Mouse (Mus musculus) midbrain, embryonic 11.5 days (tissue): ENCODE results near the gene Ldhal6b. TPM values are rescaled to one million over a fixed set of nuclear protein-coding genes. Genes with fewer than 3 reads are reported as not detected.

ENCODE experiments used
- ATAC-seq: fragments of 200-750 bp; cut with Nextera tagmentation; 2 replicates; pipeline ENCODE4 v1.8.0; 2017; ENCODE audit warnings: moderate TSS enrichment, moderate library complexity; ENCODE audit not compliant: low FRiP score
- DNase-seq: peaks from one replicate; pipeline ENCODE4 v3.0.0; 2015; ENCODE audit warnings: low spot score; ENCODE audit errors: missing footprints
- H3K27ac ChIP-seq: fragments of 300-500 bp; sonication (generic); 2 replicates; pipeline ENCODE4 v1.5.1; 2014; ENCODE audit warnings: low read depth, low read length
- H3K27me3 ChIP-seq: fragments of 300-500 bp; sonication (generic); 2 replicates; pipeline ENCODE4 v1.6.1; 2014; ENCODE audit warnings: mild to moderate bottlenecking, low read length, moderate library complexity, mixed read lengths; ENCODE audit not compliant: control insufficient read depth, insufficient read depth
- H3K36me3 ChIP-seq: fragments of 300-500 bp; sonication (generic); 2 replicates; pipeline ENCODE4 v1.6.1; 2014; ENCODE audit warnings: mild to moderate bottlenecking, low read length, moderate library complexity, mixed read lengths; ENCODE audit not compliant: control insufficient read depth, insufficient read depth
- H3K4me1 ChIP-seq: fragments of 300-500 bp; sonication (generic); 2 replicates; pipeline ENCODE4 v1.6.1; 2014; ENCODE audit warnings: low read length; ENCODE audit not compliant: control insufficient read depth, insufficient read depth
- H3K4me2 ChIP-seq: fragments of 300-500 bp; sonication (generic); 2 replicates; pipeline ENCODE4 v1.6.1; 2014; ENCODE audit warnings: mild to moderate bottlenecking, moderate library complexity
- H3K4me3 ChIP-seq: fragments of 300-500 bp; sonication (generic); 2 replicates; pipeline ENCODE4 v1.5.1; 2014; ENCODE audit warnings: low read depth, low read length
- H3K9ac ChIP-seq: fragments of 300-500 bp; sonication (generic); 2 replicates; pipeline ENCODE4 v1.6.1; 2014; ENCODE audit warnings: low read length
- H3K9me3 ChIP-seq: fragments of 300-500 bp; sonication (generic); 2 replicates; pipeline ENCODE4 v1.6.1; 2016; ENCODE audit warnings: low read length; ENCODE audit not compliant: control insufficient read depth
- WGBS: fragments of 180-500 bp; shearing (Covaris S2); extraction: QIAGEN DNeasy Blood & Tissue Kit; methylation state at CpG from one replicate; pipeline ENCODE4 v1.1.7; 2014; 5-methylcytosine and 5-hydroxymethylcytosine counted together
- microRNA-seq: library from miRNA; unstranded; fragments of <30 nt; microRNA quantifications from one replicate; pipeline ENCODE4, GENCODE M21; 2017
- polyA plus RNA-seq: library from polyadenylated mRNA; unstranded; fragments of >200 nt; fragmentation: Nextera tagmentation; extraction: Ambion mirVana; gene quantifications from 2 replicates; pipeline ENCODE4 v1.2.1, GENCODE M21; 2014

Gene Ldhal6b
- polyA plus RNA-seq, 1 experiment from 2014 or later: not detected

- no peak for ATAC-seq
- Histone ChIP-seq H3K4me2 (no peak overlapping the region), H3K4me1 (no peaks in the 10 kb centered on the region), H3K36me3 (no peaks in the 10 kb centered on the region), H3K27me3 (no peaks in the 10 kb centered on the region), H3K4me3 (no peak overlapping the region), H3K9ac (no peak overlapping the region), H3K27ac (no peak overlapping the region), H3K9me3 (no peaks in the 10 kb centered on the region)
- DNase-seq: no peak
- WGBS: 91% methylated on average over 12 of the region's 12 CpGs
Observed at GRCm38 (mm10) chr17:5386885-5387545, 31.6 kb downstream of the Ldhal6b start.

- no peak overlapping the region for H3K9ac ChIP-seq
- H3K27ac ChIP-seq: no peak overlapping the region
- H3K4me2 ChIP-seq: no peak overlapping the region
- no peaks in the 10 kb centered on the region for H3K9me3 ChIP-seq
- no peaks in the 10 kb centered on the region for H3K4me1 ChIP-seq
- 96% methylated on average over 1 of the region's 1 CpGs for WGBS
- DNase-seq (no peak), ATAC-seq (no peak)
- H3K36me3 ChIP-seq: no peaks in the 10 kb centered on the region
- no peak overlapping the region for H3K4me3 ChIP-seq
- no peaks in the 10 kb centered on the region for H3K27me3 ChIP-seq
Observed at GRCm38 (mm10) chr17:5385694-5386093, 32.9 kb downstream of the Ldhal6b start.

GRCm38 (mm10) chr17:5377930-5378310, 40.6 kb downstream of the Ldhal6b start:
- DNase-seq (no peak), ATAC-seq (no peak)
- no peaks in the 10 kb centered on the region for H3K36me3 ChIP-seq
- no peaks in the 10 kb centered on the region for H3K9me3 ChIP-seq
- no peak overlapping the region for H3K27ac ChIP-seq
- 30% methylated on average over 7 of the region's 7 CpGs for WGBS
- peaks cover 4% of the 10 kb centered on the region for H3K4me1 ChIP-seq
- H3K4me2 ChIP-seq: no peak overlapping the region
- H3K27me3 ChIP-seq: no peaks in the 10 kb centered on the region
- no peak overlapping the region for H3K4me3 ChIP-seq
- H3K9ac ChIP-seq: no peak overlapping the region

GRCm38 (mm10) chr17:5377151-5377929, 41.2 kb downstream of the Ldhal6b start:
- 0 out of 2 replicates have a peak, but pooled peaks have one; percentile 30 for ATAC-seq
- H3K27ac ChIP-seq: no peak overlapping the region
- H3K4me2 ChIP-seq: no peak overlapping the region
- H3K4me1 ChIP-seq: peaks cover 4% of the 10 kb centered on the region
- H3K9ac ChIP-seq: no peak overlapping the region
- no peak overlapping the region for H3K4me3 ChIP-seq
- no peaks in the 10 kb centered on the region for H3K9me3 ChIP-seq
- 36% methylated on average over 11 of the region's 11 CpGs for WGBS
- DNase-seq: no peak
- no peaks in the 10 kb centered on the region for H3K27me3 ChIP-seq
- no peaks in the 10 kb centered on the region for H3K36me3 ChIP-seq

GRCm38 (mm10) chr17:5372951-5373350, 45.6 kb downstream of the Ldhal6b start:
- Histone ChIP-seq H3K9ac (no peak overlapping the region), H3K27ac (no peak overlapping the region), H3K9me3 (no peaks in the 10 kb centered on the region), H3K4me2 (no peak overlapping the region), H3K4me1 (peaks cover 4% of the 10 kb centered on the region), H3K36me3 (no peaks in the 10 kb centered on the region), H3K27me3 (no peaks in the 10 kb centered on the region), H3K4me3 (no peak overlapping the region)
- DNase-seq (no peak), ATAC-seq (no peak)
- WGBS: 85% methylated on average over 8 of the region's 8 CpGs

GRCm38 (mm10) chr17:5371521-5371920, 47.0 kb downstream of the Ldhal6b start:
- Histone ChIP-seq H3K27me3 (no peaks in the 10 kb centered on the region), H3K27ac (no peak overlapping the region), H3K4me3 (no peak overlapping the region), H3K9ac (no peak overlapping the region), H3K4me2 (no peak overlapping the region), H3K4me1 (no peaks in the 10 kb centered on the region), H3K36me3 (no peaks in the 10 kb centered on the region), H3K9me3 (no peaks in the 10 kb centered on the region)
- 74% methylated on average over 7 of the region's 7 CpGs for WGBS
- ATAC-seq (no peak), DNase-seq (no peak)

GRCm38 (mm10) chr17:5371032-5371431, 47.5 kb downstream of the Ldhal6b start:
- H3K4me1 ChIP-seq: no peaks in the 10 kb centered on the region
- no peak overlapping the region for H3K9ac ChIP-seq
- no peak overlapping the region for H3K4me2 ChIP-seq
- DNase-seq (no peak), ATAC-seq (no peak)
- no peaks in the 10 kb centered on the region for H3K27me3 ChIP-seq
- no peak overlapping the region for H3K27ac ChIP-seq
- no peak overlapping the region for H3K4me3 ChIP-seq
- H3K9me3 ChIP-seq: no peaks in the 10 kb centered on the region
- 78% methylated on average over 4 of the region's 4 CpGs for WGBS
- H3K36me3 ChIP-seq: no peaks in the 10 kb centered on the region

Small RNA genes lying within 50 kb of the gene (microRNA-seq; reads per million reads assigned to microRNA genes)
- gene Gm22475: not detected

Other genes starting within 250 kb of the Ldhal6b start
- 129 and 144 TPM in 2 replicates for gene Tmem242, start 21.5 kb upstream of the Ldhal6b start, polyA plus RNA-seq
- gene Zdhhc14, start 73.8 kb upstream of the Ldhal6b start, polyA plus RNA-seq: 2.0 TPM in 2 replicates